Mouse (Mus musculus) thymus, postnatal 25 days (tissue): Measurements from ENCODE around the gene Hormad2.

ENCODE experiments used
- DNase-seq: peaks from one replicate; pipeline ENCODE4 v3.0.0; 2022

Gene Hormad2

GRCm38 (mm10) chr11:4336693-4337283, 104.1 kb downstream of the Hormad2 start:
- no peak for DNase-seq

DNA sequence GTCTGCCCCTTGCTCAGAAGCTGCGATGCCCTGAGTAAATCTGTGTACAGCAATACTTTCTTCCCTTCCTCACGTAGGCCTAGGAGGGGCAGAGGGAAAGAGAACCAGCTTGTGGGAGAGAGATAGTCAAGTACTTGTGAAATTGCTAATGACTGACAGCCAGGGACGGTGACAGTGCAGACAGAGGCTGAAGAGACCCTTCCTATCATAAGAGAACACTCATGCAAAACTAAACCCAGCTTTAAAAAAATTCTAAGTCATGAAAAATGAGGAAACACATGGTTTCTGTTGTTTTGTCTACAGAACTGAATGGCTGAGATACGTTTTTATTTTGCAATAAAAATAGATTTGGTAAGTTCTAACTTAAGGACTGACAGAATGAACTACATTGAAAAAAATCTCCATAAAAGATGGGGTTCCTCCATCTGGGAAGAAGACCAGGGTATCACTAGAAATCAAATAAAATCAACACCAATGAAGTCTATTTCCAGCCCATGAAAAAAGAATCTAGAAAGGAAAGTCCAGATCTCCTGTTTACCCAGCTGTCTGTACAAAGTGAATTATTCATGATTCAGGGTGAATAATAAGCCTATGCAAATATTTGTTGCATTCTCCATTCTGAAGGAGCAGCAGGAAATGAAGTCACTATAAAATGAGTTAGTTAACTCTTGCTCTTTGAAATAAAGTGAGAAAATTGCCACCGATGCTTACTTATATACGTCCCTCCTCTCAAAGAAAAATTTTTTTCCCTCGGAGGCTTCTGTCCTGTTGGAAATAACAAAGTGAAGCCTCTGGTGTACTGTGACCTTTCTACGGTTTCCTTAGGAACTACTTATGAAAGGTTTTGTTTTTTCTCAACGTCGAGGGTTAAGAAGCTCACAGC, 104.9 kb downstream of the Hormad2 start:
- DNase-seq = no peak

- no peak for DNase-seq
These were observed 107.9 kb downstream of the Hormad2 start for GRCm38 (mm10) chr11:4332961-4333360.

DNA sequence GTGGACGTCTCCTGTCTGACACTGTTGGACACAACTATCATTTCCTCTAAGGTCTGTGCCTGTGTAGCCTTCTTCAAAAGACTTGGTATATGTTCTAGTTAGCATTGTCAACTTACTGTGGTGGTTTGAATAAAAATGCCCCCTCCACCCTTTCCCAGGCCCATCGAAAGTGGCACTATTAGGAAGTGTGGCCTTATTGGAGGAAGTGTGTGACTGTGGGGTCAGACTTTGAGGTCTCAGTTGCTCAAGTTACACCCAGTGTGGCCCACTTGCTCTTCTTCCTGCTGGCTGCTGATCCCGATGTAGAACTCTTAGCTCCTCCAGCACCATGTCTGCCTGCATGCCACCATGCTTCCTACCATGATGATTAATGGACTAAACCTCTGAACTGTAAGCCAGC, 112.7 kb downstream of the Hormad2 start:
- DNase-seq = no peak

- DNase-seq = no peak
These were observed 117.4 kb downstream of the Hormad2 start for GRCm38 (mm10) chr11:4323481-4323880.

DNA sequence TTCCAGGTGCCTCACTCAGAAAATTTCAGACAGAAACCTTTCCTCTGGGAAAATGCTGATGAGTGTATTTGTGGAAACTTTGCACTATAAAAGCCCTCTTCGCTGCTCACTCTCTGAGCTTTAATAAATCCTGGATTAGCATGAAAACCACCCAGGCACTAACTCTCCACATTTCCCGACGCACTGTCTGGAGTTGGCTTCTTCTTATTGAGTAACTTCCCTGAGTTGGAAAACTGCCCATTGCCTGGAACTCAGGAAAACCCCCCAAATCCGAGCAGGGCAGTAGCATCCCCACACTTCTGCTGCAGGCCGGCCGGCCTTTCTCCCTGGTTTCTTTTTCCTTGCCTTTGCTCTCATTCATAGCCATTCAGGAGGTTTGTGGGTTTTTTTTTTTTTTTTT, 118.0 kb downstream of the Hormad2 start:
- DNase-seq = no peak

GRCm38 (mm10) chr11:4320876-4321275, 120.0 kb downstream of the Hormad2 start:
- no peak for DNase-seq

GRCm38 (mm10) chr11:4319212-4319955, 121.5 kb downstream of the Hormad2 start:
- no peak for DNase-seq

DNA sequence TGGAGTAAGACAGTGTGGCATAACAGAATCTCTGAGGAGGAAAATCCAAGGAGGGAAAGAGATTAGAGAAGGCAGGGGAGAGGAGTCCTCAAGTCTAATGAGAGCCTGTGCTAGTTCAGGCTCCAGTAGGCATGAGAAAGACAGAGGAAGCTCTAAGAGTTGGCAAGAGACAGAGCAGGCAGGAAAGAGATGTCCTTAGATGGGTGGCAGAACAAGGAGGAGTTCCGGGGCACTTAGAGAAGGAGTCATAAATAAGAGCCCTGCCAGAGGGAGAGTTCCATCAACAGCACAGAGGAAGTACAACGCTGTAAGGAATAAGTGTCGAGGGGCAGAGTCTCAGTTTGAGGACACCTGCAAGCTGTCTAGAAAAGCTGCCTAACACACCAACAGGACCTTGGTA, 122.9 kb downstream of the Hormad2 start:
- DNase-seq = no peak

- DNase-seq = no peak
These were observed 123.6 kb downstream of the Hormad2 start for GRCm38 (mm10) chr11:4317287-4317686.

DNA sequence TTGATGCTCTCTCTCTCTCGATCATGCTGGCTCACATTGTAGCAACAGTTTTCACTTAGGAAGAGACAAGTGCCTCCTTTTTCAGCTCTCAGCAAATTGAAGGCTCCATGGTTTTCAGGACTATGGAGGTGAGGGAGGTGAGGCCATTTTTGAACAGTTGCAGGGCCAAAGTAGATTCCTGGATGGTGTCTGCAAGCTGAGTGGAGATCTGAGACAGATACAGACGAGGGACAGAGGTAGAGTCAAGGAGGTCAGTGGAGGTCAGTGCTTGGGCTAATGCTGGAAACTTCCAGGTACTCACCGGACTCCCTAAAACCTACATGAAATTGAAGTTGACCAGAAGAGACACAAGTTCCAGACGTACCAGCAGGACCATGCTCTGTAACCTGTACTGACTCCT, 128.7 kb downstream of the Hormad2 start:
- no peak for DNase-seq

GRCm38 (mm10) chr11:4310324-4310723, 130.6 kb downstream of the Hormad2 start:
- DNase-seq = no peak

- DNase-seq = no peak
These were observed 131.3 kb downstream of the Hormad2 start for GRCm38 (mm10) chr11:4309613-4310012.

- no peak for DNase-seq
These were observed 132.1 kb downstream of the Hormad2 start for GRCm38 (mm10) chr11:4308514-4309450.

DNA sequence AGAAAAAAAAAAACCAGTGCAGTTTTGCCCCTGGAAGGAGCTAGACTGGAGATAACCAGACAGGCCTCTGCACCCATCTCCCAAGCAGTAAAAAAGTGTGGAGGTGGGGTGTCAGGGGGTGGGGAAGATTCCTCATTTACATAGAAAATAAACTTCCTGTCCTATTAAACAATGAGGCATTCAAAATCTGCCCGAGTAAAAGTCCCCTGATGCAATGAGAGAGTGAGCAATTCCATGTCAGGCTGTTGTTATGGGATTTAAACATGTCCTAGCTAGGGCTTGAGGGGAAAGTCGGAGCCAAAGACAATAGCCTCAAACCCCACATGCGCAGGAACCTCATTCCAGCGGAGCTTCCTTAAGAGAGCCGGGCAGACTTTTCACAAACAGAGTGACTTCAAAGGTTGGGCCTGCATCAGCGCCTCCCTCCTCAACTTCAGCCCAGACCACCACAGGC, 132.8 kb downstream of the Hormad2 start:
- DNase-seq = no peak

- no peak for DNase-seq
These were observed 134.8 kb downstream of the Hormad2 start for GRCm38 (mm10) chr11:4306086-4306485.

GRCm38 (mm10) chr11:4305090-4305489, 135.8 kb downstream of the Hormad2 start:
- DNase-seq = no peak

DNA sequence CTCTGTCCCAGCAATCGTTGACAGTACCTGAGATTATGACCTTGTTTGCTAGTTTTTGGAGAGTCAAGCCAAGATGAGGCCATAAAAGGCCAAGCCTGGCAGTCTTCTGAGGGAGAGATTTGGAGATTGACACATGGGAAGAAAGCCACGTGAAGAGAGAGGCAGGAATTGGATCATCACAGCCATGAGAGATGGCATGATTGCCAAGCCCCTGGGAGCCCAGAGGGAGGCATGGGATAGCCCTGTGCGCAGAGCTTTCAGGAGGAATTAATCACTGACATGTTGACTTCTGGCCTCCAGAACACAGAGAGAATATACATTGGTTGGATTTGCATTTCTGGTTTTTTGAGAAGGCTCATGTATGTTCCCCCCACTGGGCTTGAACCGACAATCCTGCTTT, 136.7 kb downstream of the Hormad2 start:
- DNase-seq = no peak

GRCm38 (mm10) chr11:4303033-4303432, 137.9 kb downstream of the Hormad2 start:
- DNase-seq = no peak

GRCm38 (mm10) chr11:4302363-4302913, 138.5 kb downstream of the Hormad2 start:
- no peak for DNase-seq

- no peak for DNase-seq
These were observed 140.2 kb downstream of the Hormad2 start for GRCm38 (mm10) chr11:4300683-4301082.
